Mouse (Mus musculus) T-helper 1 cell (primary cell): ENCODE measurements around the gene Hdac4.

Experiments used
- in situ Hi-C: fragments of 300-600 bp; cut with MboI, MseI; formaldehyde crosslinking; loops from one replicate; pipeline ENCODE4 v1.15.1; 2025; ENCODE audit warnings: high pct_unique_total_duplicates

The Hdac4 gene

GRCm38 (mm10) chr1:92179070-92179469 is 16.4 kb downstream of the Hdac4 start:
- in situ Hi-C loops: loop anchor here (10.0 kb wide), 1 partner anchor 1296 kb away; the partner anchor contains the start of gene Hdlbp

- in situ Hi-C loops: loop anchor here (10.0 kb wide), 1 partner anchor 1297 kb away; the partner anchor contains the start of gene Hdlbp
These were observed 17.2 kb downstream of the Hdac4 start for GRCm38 (mm10) chr1:92178021-92178895.

- in situ Hi-C loops: loop anchor here (10.0 kb wide), 1 partner anchor 1297 kb away; the partner anchor contains the start of gene Hdlbp
These were observed 17.9 kb downstream of the Hdac4 start for GRCm38 (mm10) chr1:92177599-92177998.

- in situ Hi-C loops: loop anchor here (10.0 kb wide), 1 partner anchor 1298 kb away; the partner anchor contains the start of gene Hdlbp
These were observed 18.3 kb downstream of the Hdac4 start for GRCm38 (mm10) chr1:92177196-92177595.

- in situ Hi-C loops: loop anchor here (10.0 kb wide), 1 partner anchor 1300 kb away; the partner anchor contains the start of gene Hdlbp
These were observed 20.2 kb downstream of the Hdac4 start for GRCm38 (mm10) chr1:92175266-92175665.

GRCm38 (mm10) chr1:92174898-92175255 is 20.6 kb downstream of the Hdac4 start:
- in situ Hi-C loops: loop anchor here (10.0 kb wide), 1 partner anchor 1300 kb away; the partner anchor contains the start of gene Hdlbp

GRCm38 (mm10) chr1:92174251-92174897 is 21.1 kb downstream of the Hdac4 start:
- in situ Hi-C loops: loop anchor here (10.0 kb wide), 1 partner anchor 1300 kb away; the partner anchor contains the start of gene Hdlbp

GRCm38 (mm10) chr1:92170616-92171235 is 24.8 kb downstream of the Hdac4 start:
- in situ Hi-C loops: loop anchor here (10.0 kb wide), 1 partner anchor 1304 kb away; the partner anchor contains the start of gene Hdlbp

- in situ Hi-C loops: loop anchor here (10.0 kb wide), 1 partner anchor 1305 kb away; the partner anchor contains the start of gene Hdlbp
These were observed 25.8 kb downstream of the Hdac4 start for GRCm38 (mm10) chr1:92169776-92170055.

- in situ Hi-C loops: no loop called here
These were observed 26.4 kb downstream of the Hdac4 start for GRCm38 (mm10) chr1:92168900-92169775.

GRCm38 (mm10) chr1:92163932-92164331 is 31.6 kb downstream of the Hdac4 start:
- in situ Hi-C loops: no loop called here

GRCm38 (mm10) chr1:92159804-92160203 is 35.7 kb downstream of the Hdac4 start:
- in situ Hi-C loops: no loop called here

GRCm38 (mm10) chr1:92150201-92150600 is 45.3 kb downstream of the Hdac4 start:
- in situ Hi-C loops: no loop called here

GRCm38 (mm10) chr1:92148527-92148926 is 47.0 kb downstream of the Hdac4 start:
- in situ Hi-C loops: no loop called here

GRCm38 (mm10) chr1:92144868-92145534 is 50.5 kb downstream of the Hdac4 start:
- in situ Hi-C loops: no loop called here

GRCm38 (mm10) chr1:92143331-92143895 is 52.1 kb downstream of the Hdac4 start:
- in situ Hi-C loops: no loop called here

GRCm38 (mm10) chr1:92142793-92143192 is 52.7 kb downstream of the Hdac4 start:
- in situ Hi-C loops: no loop called here

GRCm38 (mm10) chr1:92139001-92139400 is 56.5 kb downstream of the Hdac4 start:
- in situ Hi-C loops: no loop called here

GRCm38 (mm10) chr1:92137136-92137848 is 58.2 kb downstream of the Hdac4 start:
- in situ Hi-C loops: no loop called here
